Mouse (Mus musculus) E14TG2a.4 (cell line): Measurements from ENCODE around the gene Dkk3.

Source experiments
- CTCF ChIP-seq: conservative IDR thresholded peaks from 2 replicates; pipeline ENCODE4 v1.5.1; 2014; ENCODE audit warnings: low read length
- NANOG ChIP-seq: IDR thresholded peaks from 2 replicates; pipeline ENCODE4 v1.6.1; 2014; ENCODE audit warnings: borderline replicate concordance, low read length, mixed read lengths
- POU5F1 ChIP-seq: IDR thresholded peaks from 2 replicates; pipeline ENCODE4 v1.6.1; 2014; ENCODE audit warnings: low read length, borderline replicate concordance

DNA sequence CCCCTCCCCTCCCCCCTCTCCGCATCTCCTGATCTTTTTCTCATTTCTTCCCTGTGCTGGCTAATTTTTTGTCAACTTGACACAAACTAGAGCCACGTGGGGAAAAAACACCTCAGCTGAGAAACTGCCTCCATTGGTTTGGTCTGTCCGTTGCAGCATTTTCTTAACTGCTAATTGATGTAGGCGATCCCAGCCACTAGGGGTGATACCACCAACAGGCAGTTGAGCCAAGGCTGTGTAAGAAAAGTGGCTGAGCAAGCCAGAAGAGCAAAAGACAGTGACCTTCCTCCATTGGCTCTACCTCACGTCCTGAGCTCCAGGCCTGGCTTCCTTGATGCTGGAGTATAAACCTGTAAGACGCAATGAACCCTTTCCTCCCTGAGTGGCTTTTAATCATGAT lies 978 bp upstream of the Dkk3 start:
- peak; percentile 12; the same call in 1 of the 2 replicates for TF ChIP-seq CTCF
- TF ChIP-seq NANOG = no peak
- TF ChIP-seq POU5F1 = no peak
